Mouse (Mus musculus): ENCODE results near the gene Chchd6.

The Chchd6 gene

DNA sequence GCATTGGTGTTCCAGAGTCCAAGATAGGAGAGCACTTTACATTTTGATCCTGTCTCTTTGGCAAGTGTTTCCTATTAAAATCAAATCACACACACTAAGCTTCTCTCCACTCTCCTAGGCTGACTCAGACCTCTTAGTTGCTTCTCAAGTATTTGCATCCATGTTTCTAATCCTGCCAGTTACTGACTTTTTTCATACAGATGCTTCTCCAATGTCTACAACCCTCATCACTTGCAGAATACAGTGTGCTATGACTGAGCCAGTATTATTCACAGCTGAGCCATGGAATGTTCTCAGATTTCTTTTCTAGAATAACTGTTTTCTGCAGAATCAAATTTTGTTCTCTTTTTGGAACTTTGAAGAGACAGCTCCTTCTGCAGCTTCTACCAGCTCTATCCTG, 85.3 kb downstream of the Chchd6 start:
- DNase-seq (ENCODE audit: low read depth): no peak

DNA sequence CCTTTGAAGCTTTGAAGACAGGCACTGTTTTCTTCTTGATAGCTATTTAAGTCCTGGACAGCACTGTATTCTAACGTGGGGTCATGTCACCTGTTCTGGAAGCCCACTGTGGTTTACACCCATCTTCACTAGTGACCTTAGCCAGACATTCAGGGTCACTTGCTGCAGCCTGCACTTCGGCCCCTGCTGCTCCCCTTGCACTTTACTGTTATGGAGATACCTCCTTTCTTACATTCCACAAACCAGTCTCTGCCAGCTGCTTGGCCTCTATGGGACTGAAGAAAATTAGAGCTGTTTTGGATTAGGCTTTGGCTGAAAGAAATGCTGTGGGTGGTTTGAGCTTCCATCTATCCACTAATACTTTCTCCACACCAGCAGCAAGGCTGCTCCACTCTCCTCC, 86.7 kb downstream of the Chchd6 start:
- no peak for DNase-seq (ENCODE audit: low read depth)

DNA sequence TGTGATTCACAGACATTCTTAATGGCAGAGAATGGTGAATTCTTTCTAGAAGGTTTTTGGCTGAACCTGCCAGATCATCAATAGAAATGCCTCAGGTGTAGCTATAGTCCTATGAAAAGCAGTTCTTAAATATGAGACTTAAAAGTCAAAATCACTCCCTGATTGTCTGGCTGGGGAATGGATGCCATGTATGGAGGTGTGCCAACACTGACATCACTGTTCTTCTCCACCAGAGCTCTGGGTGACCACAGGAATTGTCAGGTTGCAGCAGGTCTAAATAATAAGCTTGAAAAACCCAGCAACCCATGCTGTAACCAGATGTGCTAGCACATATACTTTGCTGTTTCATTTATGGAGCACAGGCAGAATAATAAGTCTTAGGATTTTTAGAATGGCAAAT, 87.2 kb downstream of the Chchd6 start:
- no peak for DNase-seq (ENCODE audit: low read depth)

DNA sequence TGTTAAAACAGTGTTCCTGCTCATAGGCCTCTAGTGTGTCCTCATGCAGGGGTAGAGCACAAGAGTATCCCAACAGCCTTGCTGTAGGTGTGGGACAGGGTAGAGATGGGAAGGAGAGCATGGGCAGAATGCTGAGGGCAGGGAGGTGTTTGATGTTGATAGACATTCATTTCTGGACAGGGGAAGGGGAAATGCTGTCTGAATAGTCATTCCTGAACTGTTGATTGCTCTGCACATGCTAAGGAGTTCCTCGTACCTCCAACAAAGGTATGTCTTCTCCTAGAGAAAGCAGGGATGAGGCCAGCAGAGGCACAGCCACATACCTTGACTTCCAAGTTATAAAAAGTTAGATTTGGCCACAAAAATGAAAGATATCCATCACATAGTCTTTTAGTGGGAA, 95.5 kb downstream of the Chchd6 start:
- no peak for DNase-seq (ENCODE audit: low read depth)

DNA sequence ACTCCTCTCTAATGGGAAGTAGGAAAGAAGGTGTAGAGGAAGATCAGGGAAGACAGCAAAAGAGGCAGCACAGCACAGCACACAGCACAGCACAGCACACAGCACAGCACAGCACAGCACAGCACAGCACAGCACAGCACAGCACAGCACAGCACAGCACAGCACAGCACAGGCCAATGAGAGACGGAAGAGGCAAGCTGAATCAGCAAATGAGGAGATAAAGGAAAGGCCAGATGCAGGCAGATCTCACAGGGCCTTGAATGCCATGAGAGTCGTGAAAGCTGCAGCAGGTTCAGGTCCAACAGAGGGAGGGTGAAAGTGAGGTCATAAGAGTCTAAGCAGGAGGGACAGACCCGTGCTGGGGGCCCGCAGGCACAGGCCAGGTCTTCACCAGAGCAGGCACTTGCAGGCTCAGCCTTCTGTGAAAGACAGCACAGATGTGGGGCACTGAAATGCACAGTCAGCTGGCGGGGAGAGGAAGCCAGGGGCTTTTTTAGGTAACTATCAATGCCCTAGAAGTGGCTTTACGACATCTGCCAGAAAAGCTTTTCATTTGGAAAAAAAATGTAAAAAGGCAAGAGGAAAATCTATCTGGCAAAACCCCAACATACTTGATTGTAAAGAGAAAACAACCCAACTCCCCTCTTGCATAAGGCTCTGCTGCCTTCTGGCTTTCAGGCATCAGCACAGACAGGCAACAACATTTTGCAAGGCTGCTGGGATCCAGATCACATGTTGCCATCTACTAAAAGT, 96.5 kb downstream of the Chchd6 start:
- no peak for DNase-seq (ENCODE audit: low read depth)

DNA sequence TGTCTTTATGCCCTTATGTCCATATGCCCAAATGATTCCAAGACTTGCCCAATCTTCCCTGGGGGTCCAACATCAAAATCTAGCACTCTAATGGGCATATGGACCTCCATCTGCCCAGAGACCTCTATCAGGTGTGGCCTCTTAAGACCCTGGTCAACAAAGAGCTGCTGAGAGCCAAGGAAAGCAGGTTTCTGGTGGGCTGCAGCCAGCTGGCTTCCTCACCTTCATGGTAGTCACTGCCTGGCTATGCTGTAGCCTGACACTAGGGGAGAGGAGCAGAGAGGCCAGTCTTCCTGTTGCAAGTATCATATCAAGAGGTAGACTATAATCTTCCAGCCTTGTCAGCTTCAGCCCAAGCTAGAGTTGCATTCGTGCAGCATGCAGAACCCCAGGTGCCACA, 98.5 kb downstream of the Chchd6 start:
- DNase-seq (ENCODE audit: low read depth): no peak

DNA sequence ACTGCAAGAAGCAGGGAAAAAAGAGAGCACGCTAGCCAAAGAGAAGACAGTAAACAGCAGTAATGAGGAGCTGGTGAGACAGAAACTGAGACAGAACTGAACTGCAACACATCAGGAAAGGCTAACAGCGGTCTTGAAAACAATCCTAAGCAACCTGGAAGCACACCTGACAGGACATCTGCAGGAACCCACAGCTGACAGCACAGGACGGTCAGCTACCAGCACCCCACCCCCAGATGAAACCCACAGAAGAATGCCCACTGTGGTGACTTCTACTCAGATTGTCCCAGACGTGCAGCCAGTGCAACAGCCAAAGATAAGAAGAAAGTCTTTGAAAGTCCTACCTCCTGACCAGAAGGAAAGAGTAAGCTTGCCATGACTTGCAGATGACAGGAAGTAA, 103.1 kb downstream of the Chchd6 start:
- no peak for DNase-seq (ENCODE audit: low read depth)

DNA sequence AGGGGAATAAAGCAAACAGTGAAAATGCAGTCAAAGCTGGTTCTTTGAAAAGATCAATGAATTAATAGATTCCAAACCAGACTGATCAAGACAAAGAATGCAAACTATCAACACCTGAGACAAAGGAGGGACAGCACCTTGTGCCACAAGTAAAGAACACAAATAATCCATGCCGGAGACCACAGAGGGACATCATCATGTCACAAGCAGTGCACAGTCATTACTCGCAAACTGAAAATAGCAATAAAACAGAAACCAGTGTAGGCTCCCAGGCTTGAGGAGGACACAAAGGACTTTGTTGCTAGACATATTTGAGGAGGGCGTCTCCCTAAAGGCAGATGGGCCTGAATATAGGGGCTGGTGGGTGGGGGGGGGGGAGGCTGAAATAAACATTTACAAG, 105.1 kb downstream of the Chchd6 start:
- DNase-seq (ENCODE audit: low read depth): no peak

DNA sequence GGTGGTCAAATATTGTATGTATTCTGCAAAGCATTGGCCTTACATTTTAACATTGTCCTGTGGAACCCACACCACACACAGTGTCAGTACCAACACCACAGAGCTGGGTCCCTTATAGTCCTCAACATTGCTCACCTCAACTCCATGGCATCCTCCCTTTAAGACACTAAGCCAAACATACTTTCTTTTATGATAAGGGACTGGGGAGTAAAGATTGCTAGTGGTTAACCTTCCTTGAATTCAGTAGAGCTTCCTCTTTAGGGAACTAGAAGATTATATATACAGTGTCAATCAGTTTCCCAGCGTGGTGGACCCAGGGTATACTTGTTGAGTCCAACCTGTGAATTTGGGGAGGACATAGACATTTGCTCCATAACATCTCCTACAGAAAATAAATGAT, 105.9 kb downstream of the Chchd6 start:
- no peak for DNase-seq (ENCODE audit: low read depth)

DNA sequence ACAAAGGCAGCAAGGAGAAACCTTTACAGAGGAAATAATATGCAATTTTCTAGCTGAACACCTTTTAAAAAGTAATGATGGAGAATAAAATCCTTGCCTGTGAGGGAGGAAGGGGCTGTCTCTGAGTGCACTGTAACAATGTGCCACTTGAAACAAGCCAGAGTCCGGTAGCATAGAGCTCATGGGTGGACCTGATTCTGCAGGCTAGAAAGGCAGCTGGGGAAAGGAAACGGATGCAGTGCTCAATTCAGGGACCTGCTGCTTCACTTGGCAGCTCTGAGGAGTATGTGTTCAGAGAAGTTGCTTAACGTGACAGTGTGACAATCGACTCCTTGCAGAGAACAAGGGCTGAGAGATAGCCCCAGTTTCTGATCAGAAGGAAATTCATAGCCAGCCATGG, 109.4 kb downstream of the Chchd6 start:
- DNase-seq (ENCODE audit: low read depth): no peak

DNA sequence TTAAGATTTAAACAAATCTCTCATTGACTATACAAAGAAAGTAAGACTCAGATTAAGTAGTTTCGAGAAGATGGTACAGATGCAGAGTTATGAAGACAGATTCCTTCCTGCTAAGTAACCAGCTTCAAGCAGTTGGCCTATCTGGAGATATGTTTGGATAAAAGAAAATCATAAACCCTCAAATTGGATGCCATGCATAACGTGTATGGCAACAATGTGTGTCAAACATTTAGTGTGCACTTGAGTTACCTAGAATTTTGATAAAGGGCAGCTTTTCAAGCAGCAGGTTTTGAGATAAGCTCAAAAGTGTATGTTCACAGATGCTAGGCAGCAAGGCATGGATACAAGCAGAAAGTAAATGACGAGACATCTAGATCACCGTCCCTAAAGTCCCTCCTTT, 114.3 kb downstream of the Chchd6 start:
- no peak for DNase-seq (ENCODE audit: low read depth)

DNA sequence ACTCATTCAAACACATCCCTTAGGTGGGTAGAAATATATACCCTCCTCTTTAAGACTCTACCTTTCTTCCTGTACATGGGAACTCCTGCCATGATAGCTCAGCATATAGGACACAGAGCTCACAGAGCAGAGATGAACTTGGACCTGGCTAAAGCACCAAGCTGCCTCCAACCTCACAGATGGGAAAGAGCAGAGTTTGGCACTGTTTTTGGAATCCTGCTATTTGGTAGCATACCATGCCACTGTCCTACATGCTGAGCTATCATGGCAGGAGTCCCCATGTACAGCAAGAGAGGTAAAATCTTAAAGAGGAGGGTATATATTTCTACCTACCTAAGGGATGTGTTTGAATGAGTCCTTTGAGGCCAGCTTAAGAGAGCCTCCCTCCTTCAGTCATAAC, 127.5 kb downstream of the Chchd6 start:
- DNase-seq (ENCODE audit: low read depth): no peak

DNA sequence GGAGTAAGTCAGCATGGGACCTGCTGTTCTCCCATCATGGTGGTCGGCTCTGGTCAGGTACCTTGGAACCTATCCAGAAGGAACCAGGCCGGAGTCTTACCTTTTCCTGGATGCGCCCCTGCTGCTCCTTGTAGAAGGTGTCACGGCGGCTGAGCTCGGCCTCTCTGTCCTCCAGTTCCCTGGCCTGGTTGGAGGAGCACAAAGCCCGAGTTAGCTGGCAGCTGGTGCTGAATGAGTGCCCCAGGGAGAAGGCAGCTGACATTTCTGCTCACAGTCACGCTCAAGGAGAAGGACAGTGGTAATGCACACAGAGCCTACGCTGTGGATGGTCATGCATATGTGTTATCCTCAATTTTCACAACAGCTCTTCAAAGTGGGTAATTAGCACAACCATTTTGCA, 128.2 kb downstream of the Chchd6 start:
- DNase-seq (ENCODE audit: low read depth): no peak

DNA sequence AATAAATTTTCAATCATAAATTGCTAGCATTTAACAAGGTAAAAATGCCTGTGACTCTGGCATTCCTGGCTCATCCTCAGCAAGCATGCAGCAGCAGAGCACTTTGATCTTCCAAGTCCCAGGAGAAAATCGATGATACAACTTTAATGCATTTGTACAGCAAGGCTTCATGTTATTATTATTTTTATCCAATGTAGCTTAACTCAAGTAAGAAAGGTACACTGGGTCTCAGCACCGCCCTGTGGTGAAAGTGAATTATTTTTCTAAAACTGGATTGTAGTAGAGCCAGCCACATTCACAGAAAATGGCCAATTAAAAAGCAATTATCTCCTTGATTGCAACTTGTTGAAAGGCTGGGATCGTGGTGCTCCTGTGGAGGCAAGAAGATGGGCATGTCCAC, 128.6 kb downstream of the Chchd6 start:
- DNase-seq (ENCODE audit: low read depth): no peak

DNA sequence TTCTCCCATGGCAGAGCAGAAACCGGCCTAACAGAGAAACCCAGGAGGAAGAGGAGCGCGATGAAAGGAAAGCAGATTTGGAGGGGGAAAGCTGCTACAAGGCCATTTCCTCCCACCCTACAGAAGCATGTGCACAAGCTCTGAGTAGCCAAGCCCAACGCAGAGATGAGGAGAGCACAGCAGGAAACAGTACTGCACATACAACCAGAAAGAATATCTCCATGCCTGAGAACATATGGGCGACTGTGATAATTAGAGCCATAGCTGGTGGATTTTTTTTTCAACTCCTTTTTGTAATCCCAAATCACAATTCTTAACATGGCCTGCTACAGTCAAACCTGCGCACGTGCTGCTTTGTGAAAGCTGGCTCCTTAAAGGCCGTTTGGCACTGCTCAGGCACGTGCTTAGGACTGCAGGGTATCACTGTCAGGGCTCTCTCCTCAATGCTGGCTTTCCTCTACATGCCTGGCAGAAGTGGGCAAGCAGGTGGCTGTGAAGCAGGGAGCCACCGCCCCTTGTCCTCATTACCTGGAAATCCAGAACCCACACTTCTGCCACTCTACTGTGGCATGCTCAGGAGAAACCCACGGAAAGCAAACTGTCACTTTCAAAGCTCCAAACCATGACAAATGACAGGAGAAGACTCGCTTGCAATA, 129.3 kb downstream of the Chchd6 start:
- DNase-seq (ENCODE audit: low read depth): no peak

DNA sequence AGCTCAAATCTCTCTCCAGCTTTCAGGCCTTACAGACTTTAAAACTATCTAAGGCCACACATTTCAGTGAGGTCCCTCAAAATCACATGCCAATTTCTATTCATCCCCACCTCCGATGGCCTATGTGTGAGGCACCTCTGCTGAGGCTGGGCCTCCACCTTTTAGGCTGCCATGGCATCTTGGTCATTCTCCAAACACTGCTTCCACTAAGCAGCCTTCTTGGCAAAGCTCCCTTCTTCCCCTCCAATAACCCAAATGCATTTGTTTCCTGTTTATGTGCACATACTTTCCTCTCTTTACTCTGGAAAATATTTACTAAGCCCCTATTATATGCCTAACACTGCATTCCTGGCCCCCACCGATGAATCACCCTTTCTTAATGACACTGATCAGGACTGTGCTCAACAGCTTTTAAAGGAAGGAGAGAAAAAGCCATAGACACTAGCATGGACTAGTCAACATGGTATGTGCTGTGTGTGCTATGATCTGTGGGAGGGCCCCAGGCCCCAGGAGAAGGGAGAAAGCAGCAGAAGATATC, 133.2 kb downstream of the Chchd6 start:
- no peak for DNase-seq (ENCODE audit: low read depth)

DNA sequence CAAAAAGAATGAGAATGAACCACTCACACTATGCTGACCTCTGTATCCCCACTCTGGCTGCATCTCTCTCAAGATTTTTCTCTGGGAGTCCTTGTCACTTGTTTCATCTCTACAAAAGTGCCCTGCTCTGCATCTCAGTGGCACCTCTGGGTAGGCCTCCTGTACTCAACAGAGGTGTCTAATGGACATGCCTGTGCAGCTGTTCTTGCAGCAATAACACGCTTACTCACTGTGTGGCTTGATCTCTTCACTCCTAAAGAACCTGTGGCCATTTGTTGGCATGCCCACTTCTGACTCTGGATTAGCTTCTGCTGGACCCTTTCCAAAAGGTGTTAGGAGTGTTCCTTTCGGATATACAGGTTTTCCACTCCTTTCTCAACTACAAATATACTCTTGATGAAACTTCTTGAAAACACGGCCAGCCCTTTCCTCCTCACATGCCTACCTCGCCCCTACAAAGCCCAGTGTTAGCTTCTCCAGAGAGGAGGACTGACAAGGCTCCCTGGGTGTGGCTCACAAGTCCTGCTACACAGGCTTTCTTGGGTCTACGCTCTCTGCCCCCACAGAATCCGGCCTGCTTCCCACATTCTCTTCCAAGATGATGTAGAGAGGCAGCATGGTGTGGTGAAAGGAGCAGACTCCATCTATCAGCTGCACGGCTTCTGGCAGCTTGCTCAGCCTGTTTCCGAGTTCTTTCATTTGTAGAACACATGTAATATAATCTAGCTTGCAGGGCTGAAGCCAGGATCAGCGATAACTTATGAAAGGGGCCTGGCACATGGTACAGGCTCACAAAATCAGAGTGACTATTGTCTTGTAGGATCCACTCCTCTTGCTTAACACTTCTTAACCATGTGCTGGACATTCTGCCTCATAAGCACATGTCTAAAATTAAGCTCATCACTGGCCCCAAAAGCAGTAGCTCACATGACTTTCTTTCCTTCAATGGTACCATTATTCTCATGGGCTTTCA, 133.9 kb downstream of the Chchd6 start:
- DNase-seq (ENCODE audit: low read depth): no peak

DNA sequence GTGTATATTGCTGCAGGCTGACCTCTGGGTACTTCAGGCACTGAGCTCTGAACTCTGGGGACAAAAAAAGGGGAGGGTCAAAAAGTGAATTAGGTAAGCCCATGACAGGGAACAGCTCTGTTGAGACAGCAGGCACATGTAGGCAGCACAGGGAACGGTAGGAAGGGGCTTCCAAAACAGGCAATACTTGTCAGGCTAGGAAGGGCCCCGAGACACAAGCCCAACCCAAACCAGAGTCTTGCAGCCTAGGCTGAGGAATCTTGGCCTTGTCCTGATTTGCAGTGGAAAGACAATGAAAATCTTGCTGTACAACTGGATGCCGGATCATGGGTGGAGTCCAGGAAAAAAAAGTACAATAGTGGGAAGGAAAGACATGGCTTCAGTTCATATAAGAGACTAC, 135.8 kb downstream of the Chchd6 start:
- no peak for DNase-seq (ENCODE audit: low read depth)

DNA sequence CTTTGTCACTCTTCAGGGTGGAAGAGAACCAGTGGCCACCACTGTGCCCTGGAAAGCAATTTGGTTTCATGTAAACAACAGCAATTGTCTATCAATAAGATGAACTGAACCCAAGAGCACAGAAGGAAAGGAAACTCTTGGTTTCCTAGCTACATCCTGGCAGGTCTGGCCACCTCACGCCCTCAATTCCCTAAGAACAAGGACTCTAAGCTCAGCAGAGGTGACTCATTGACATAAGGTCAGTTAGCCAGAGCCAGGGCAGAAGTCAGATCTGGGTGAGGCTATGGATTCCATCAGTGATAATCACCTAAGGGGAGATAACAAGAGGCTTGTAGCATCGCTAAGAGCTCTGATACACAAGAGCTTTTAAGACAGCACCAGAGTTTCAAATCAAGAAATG, 137.9 kb downstream of the Chchd6 start:
- DNase-seq (ENCODE audit: low read depth): no peak

DNA sequence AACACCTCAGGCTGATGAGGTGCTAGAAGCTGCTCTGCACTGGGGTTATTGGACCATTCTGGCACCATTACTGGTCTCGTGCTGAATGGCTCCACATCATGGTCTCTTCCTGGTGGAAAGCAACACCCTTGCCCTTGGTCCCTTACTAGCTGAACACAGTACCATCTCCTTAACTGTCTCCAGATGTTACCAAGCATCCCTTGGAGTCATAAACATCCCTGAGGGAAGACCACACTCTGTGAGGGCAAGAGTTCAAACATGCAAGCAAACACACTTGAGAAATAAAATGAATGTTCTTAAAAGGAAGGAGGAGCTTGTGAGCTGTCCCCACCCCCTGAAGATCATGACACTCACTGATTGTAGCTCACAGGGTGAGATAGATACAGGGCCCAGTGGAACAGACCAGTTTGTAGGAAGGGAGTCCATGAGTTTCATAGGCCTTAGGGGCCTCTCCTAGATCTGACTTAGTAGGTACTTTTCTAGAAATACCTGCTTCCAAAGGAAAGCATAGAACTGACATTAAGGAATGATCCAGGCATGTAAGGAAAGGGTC, 139.0 kb downstream of the Chchd6 start:
- no peak for DNase-seq (ENCODE audit: low read depth)

DNA sequence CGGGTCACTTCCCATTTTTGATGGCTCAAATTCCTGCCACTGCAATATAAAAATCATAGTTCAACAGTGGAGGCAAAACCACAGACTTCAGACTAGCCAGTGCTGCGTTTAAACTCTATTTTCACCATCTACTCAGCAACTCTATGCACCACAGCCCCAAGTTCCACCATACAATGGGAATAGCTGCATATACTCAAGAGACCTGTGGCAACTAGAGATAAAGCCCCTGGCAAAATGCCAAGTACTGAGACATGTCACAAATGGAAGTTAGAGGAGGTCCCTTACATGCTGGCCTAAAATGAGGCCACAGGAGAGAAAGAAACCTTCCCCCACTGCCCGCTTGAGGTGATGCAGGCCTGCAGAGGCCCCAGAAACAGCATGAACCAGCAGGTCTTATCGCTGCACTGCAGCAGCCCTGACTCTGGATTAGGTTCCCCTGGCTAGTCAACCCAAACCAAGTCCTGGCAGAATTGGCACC, 139.9 kb downstream of the Chchd6 start:
- peak; percentile 45 for DNase-seq (ENCODE audit: low read depth)

DNA sequence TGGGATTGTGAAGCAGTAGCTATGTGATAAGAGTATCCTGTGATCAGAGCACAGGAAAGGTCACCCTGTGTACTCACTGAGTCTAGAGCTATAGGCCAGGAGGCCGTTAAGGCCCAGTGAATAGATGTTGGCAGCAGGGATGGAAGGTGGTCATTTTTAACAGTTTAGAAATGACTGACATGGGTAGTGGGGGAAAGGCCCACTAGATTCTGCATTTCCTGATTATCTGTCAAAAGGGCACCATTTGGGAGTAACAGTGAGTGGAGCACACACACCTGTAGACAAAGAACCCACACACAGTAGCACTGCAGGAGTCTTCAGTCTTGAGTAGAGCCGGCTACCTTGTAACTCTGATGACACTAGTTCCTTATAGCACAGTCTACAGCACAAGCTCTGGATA, 141.0 kb downstream of the Chchd6 start:
- DNase-seq (ENCODE audit: low read depth): no peak

All from c-Kit-positive CD71-negative TER-119-negative erythroid progenitor cells, embryonic 14.5 days (primary cell).